Comparison of ENCODE assay signal across 13 mouse cellular contexts in genomic region chr4:141336196-141336595, GRCm38 (mm10). TPM values are rescaled to one million over a fixed set of nuclear protein-coding genes. Genes with fewer than 3 reads are reported as not detected.
A peak's percentile ranks its signal among the peaks of the same experiment; 100 is the strongest.
DNase-seq lines count a peak whose midpoint lies in the region; ATAC-seq and TF ChIP-seq lines count a peak whose summit lies in the region.
"Had no signal": no experiment of that assay in that cellular context is flagged by ENCODE, and none has a peak within 500 bp of the region (broad histone marks: within the 10 kb centered on the region; RNA-seq: fewer than 3 reads in every experiment).

No protein-coding gene starts in this region.

- H3K9ac ChIP-seq in neural tube, embryonic 11.5 days (ENCODE audit: low read length) = peak overlapping the region; percentile 14; the same call in 1 of the 2 replicates
- no peak overlapping the region for H3K9ac ChIP-seq in limb, embryonic 15.5 days
- no peak overlapping the region for H3K9ac ChIP-seq in stomach, embryonic 15.5 days
- no peak overlapping the region for H3K9ac ChIP-seq in liver, postnatal 0 days (replicated peaks)
- H3K9ac ChIP-seq in heart, embryonic 11.5 days (ENCODE audit: low read depth, low read length) = no peak overlapping the region
- H3K9ac ChIP-seq: liver, embryonic 13.5 days had no signal

- no peak overlapping the region for H3K4me2 ChIP-seq in neural tube, embryonic 11.5 days (ENCODE audit: low read depth)
- no peak overlapping the region for H3K4me2 ChIP-seq in limb, embryonic 15.5 days
- H3K4me2 ChIP-seq in stomach, embryonic 15.5 days = no peak overlapping the region
- H3K4me2 ChIP-seq in liver, postnatal 0 days (ENCODE audit: low read depth, low read length) = no peak overlapping the region
- H3K4me2 ChIP-seq in heart, embryonic 11.5 days = no peak overlapping the region
- H3K4me2 ChIP-seq: liver, embryonic 13.5 days had no signal

- H3K4me3 ChIP-seq in neural tube, embryonic 11.5 days (ENCODE audit: low read depth, low read length) = no peak overlapping the region
- no peak overlapping the region for H3K4me3 ChIP-seq in hindbrain, embryonic 10.5 days
- H3K4me3 ChIP-seq in limb, embryonic 15.5 days = no peak overlapping the region
- no peak overlapping the region for H3K4me3 ChIP-seq in stomach, embryonic 15.5 days (replicated peaks)
- H3K4me3 ChIP-seq in liver, postnatal 0 days (ENCODE audit: low read depth, low read length) = no peak overlapping the region
- no peak overlapping the region for H3K4me3 ChIP-seq in heart, embryonic 11.5 days (ENCODE audit: low read depth, low read length)
- H3K4me3 ChIP-seq: liver, embryonic 13.5 days; megakaryocyte, embryonic 14.5 days had no signal

- H3K4me1 ChIP-seq in neural tube, embryonic 11.5 days (ENCODE audit: control insufficient read depth, insufficient read depth, low read length) = peaks cover 27% of the 10 kb centered on the region
- peaks cover 76% of the 10 kb centered on the region for H3K4me1 ChIP-seq in hindbrain, embryonic 10.5 days (replicated peaks)
- H3K4me1 ChIP-seq in limb, embryonic 15.5 days = peaks cover 65% of the 10 kb centered on the region
- H3K4me1 ChIP-seq in stomach, embryonic 15.5 days = peaks cover 37% of the 10 kb centered on the region
- H3K4me1 ChIP-seq in liver, postnatal 0 days (ENCODE audit: insufficient read depth) = no peaks in the 10 kb centered on the region
- peaks cover 29% of the 10 kb centered on the region for H3K4me1 ChIP-seq in heart, embryonic 11.5 days (ENCODE audit: control insufficient read depth, insufficient read depth, low read length)
- H3K4me1 ChIP-seq: liver, embryonic 13.5 days; megakaryocyte, embryonic 14.5 days had no signal

- TF ChIP-seq EP300 in liver, postnatal 0 days (IDR thresholded peaks at IDR 0.05; ENCODE audit: low read depth) = no peak

- TF ChIP-seq CTCF in liver, postnatal 0 days (IDR thresholded peaks at IDR 0.05; ENCODE audit: low read depth) = no peak

- WGBS in neural tube, embryonic 11.5 days = 69% methylated on average over 6 of the region's 6 CpGs
- 65% methylated on average over 6 of the region's 6 CpGs for WGBS in hindbrain, embryonic 10.5 days
- 52% methylated on average over 6 of the region's 6 CpGs for WGBS in limb, embryonic 15.5 days
- WGBS in stomach, embryonic 15.5 days = 64% methylated on average over 6 of the region's 6 CpGs
- 72% methylated on average over 6 of the region's 6 CpGs for WGBS in liver, postnatal 0 days (ENCODE audit: insufficient replicate concordance)
- WGBS in heart, embryonic 11.5 days (ENCODE audit: insufficient replicate concordance) = 66% methylated on average over 6 of the region's 6 CpGs

- H3K27ac ChIP-seq in neural tube, embryonic 11.5 days (ENCODE audit: low read depth, low read length) = peak overlapping the region; percentile 68; the same call in 1 of the 2 replicates
- peak overlapping the region; percentile 92 for H3K27ac ChIP-seq in hindbrain, embryonic 10.5 days
- H3K27ac ChIP-seq in limb, embryonic 15.5 days = peak overlapping the region; percentile 65
- peak overlapping the region; percentile 28; the same call in 1 of the 2 replicates for H3K27ac ChIP-seq in stomach, embryonic 15.5 days
- no peak overlapping the region for H3K27ac ChIP-seq in liver, postnatal 0 days (ENCODE audit: low read depth)
- H3K27ac ChIP-seq in heart, embryonic 11.5 days (ENCODE audit: low read depth, low read length) = no peak overlapping the region
- H3K27ac ChIP-seq: liver, embryonic 13.5 days had no signal

- no peaks in the 10 kb centered on the region for H3K36me3 ChIP-seq in neural tube, embryonic 11.5 days (ENCODE audit: control insufficient read depth, insufficient read depth, low read length)
- H3K36me3 ChIP-seq in hindbrain, embryonic 10.5 days = no peaks in the 10 kb centered on the region
- H3K36me3 ChIP-seq in limb, embryonic 15.5 days = no peaks in the 10 kb centered on the region
- H3K36me3 ChIP-seq in stomach, embryonic 15.5 days = no peaks in the 10 kb centered on the region
- no peaks in the 10 kb centered on the region for H3K36me3 ChIP-seq in liver, postnatal 0 days (replicated peaks; ENCODE audit: insufficient read depth, low read length)
- no peaks in the 10 kb centered on the region for H3K36me3 ChIP-seq in heart, embryonic 11.5 days (ENCODE audit: control insufficient read depth, insufficient read depth, low read length)
- H3K36me3 ChIP-seq: liver, embryonic 13.5 days had no signal

- no peak for ATAC-seq in neural tube, embryonic 11.5 days (ENCODE audit: insufficient read depth, low FRiP score, low TSS enrichment)
- no peak for ATAC-seq in limb, embryonic 15.5 days (ENCODE audit: insufficient number of reproducible peaks, low FRiP score, low TSS enrichment, low read depth)
- no peak for ATAC-seq in stomach, embryonic 15.5 days (ENCODE audit: insufficient read depth, low FRiP score, low read depth)
- ATAC-seq in liver, postnatal 0 days = no peak
- ATAC-seq in heart, embryonic 11.5 days (replicated peaks; ENCODE audit: insufficient number of reproducible peaks, low FRiP score, low TSS enrichment) = no peak

- no peak for DNase-seq in neural tube, embryonic 11.5 days (ENCODE audit: low spot score)
- no peak for DNase-seq in neural tube, embryonic 10.5 days (ENCODE audit: extremely low spot score, low spot score)
- no peak for DNase-seq in hindbrain, embryonic 10.5 days (ENCODE audit: low spot score)
- no peak for DNase-seq in adrenal gland, adult (ENCODE audit: inconsistent age in 2 of 2, low spot score in 1 of 2)
- no peak for DNase-seq in liver, postnatal 0 days
- DNase-seq: cerebellum, adult 9-10 months; kidney, adult 8-10 months; liver, embryonic 13.5 days; thymus, postnatal 25 days had no signal

- no peaks in the 10 kb centered on the region for H3K9me3 ChIP-seq in neural tube, embryonic 11.5 days (ENCODE audit: control insufficient read depth, low read length)
- no peaks in the 10 kb centered on the region for H3K9me3 ChIP-seq in hindbrain, embryonic 10.5 days
- no peaks in the 10 kb centered on the region for H3K9me3 ChIP-seq in limb, embryonic 15.5 days
- H3K9me3 ChIP-seq in stomach, embryonic 15.5 days = no peaks in the 10 kb centered on the region
- no peaks in the 10 kb centered on the region for H3K9me3 ChIP-seq in liver, postnatal 0 days (ENCODE audit: low read length)
- H3K9me3 ChIP-seq in heart, embryonic 11.5 days (replicated peaks; ENCODE audit: control insufficient read depth, low read length) = no peaks in the 10 kb centered on the region
- H3K9me3 ChIP-seq: liver, embryonic 13.5 days; megakaryocyte, embryonic 14.5 days had no signal

- no peaks in the 10 kb centered on the region for H3K27me3 ChIP-seq in neural tube, embryonic 11.5 days (ENCODE audit: control insufficient read depth, insufficient read depth, low read length)
- peaks cover 19% of the 10 kb centered on the region for H3K27me3 ChIP-seq in hindbrain, embryonic 10.5 days (ENCODE audit: insufficient read depth, poor library complexity, severe bottlenecking)
- no peaks in the 10 kb centered on the region for H3K27me3 ChIP-seq in limb, embryonic 15.5 days
- no peaks in the 10 kb centered on the region for H3K27me3 ChIP-seq in stomach, embryonic 15.5 days (replicated peaks)
- no peaks in the 10 kb centered on the region for H3K27me3 ChIP-seq in liver, postnatal 0 days (ENCODE audit: insufficient read depth, low read length)
- no peaks in the 10 kb centered on the region for H3K27me3 ChIP-seq in heart, embryonic 11.5 days (ENCODE audit: control insufficient read depth, insufficient read depth, low read length)

RNA-seq across cellular contexts. Expression of gene Fam131c, which starts 31.8 kb away (rescaled TPM):
- 0.34 and 0.85 TPM in 2 replicates for polyA plus RNA-seq in neural tube, embryonic 11.5 days (2014; fragmentation: Nextera tagmentation; extraction: Ambion mirVana)
- polyA plus RNA-seq in hindbrain, embryonic 10.5 days (2016; fragmentation: Nextera tagmentation; extraction: Ambion mirVana) = 0.65 and 0.81 TPM in 2 replicates
- polyA plus RNA-seq in limb, embryonic 15.5 days (2015; fragmentation: Nextera tagmentation; extraction: Ambion mirVana) = 1.6 and 1.9 TPM in 2 replicates
- polyA plus RNA-seq in stomach, embryonic 15.5 days (2015; fragmentation: Nextera tagmentation; extraction: Ambion mirVana) = 2.8 and 3.9 TPM in 2 replicates
- polyA plus RNA-seq in liver, postnatal 0 days (2015; fragmentation: Nextera tagmentation; extraction: Ambion mirVana) = 0.53 and 0.96 TPM in 2 replicates
- polyA plus RNA-seq in heart, embryonic 11.5 days (2014; fragmentation: Nextera tagmentation; extraction: Ambion mirVana) = 1.00 and 1.0 TPM in 2 replicates

RNA-seq across cellular contexts. Expression of gene Epha2, which starts 35.2 kb away (rescaled TPM):
- 1.6 and 2.5 TPM in 2 replicates for polyA plus RNA-seq in neural tube, embryonic 11.5 days (2014; fragmentation: Nextera tagmentation; extraction: Ambion mirVana)
- 3.3 and 4.4 TPM in 2 replicates for polyA plus RNA-seq in hindbrain, embryonic 10.5 days (2016; fragmentation: Nextera tagmentation; extraction: Ambion mirVana)
- polyA plus RNA-seq in limb, embryonic 15.5 days (2015; fragmentation: Nextera tagmentation; extraction: Ambion mirVana) = 6.2 and 6.5 TPM in 2 replicates
- 5.9 and 7.3 TPM in 2 replicates for polyA plus RNA-seq in stomach, embryonic 15.5 days (2015; fragmentation: Nextera tagmentation; extraction: Ambion mirVana)
- polyA plus RNA-seq in liver, postnatal 0 days (2015; fragmentation: Nextera tagmentation; extraction: Ambion mirVana) = 1.5 and 2.4 TPM in 2 replicates
- 3.1 and 3.6 TPM in 2 replicates for polyA plus RNA-seq in heart, embryonic 11.5 days (2014; fragmentation: Nextera tagmentation; extraction: Ambion mirVana)

Comparison
In these comparisons a context has a peak if more than half of its experiments do, and no peak if none do; other contexts are left out.
1. H3K27ac ChIP-seq: peak in neural tube, embryonic 11.5 days (single experiment), hindbrain, embryonic 10.5 days (single experiment), limb, embryonic 15.5 days (single experiment) and stomach, embryonic 15.5 days (single experiment); none in liver, postnatal 0 days (single experiment) and heart, embryonic 11.5 days (single experiment).